Mouse (Mus musculus) hindbrain, embryonic 13.5 days (tissue): ENCODE data around the gene Actc1. TPM values are rescaled to one million over a fixed set of nuclear protein-coding genes. Genes with fewer than 3 reads are reported as not detected.

Source experiments
- ATAC-seq: fragments of 200-750 bp; cut with Nextera tagmentation; 2 replicates; pipeline ENCODE4 v1.8.0; 2017; ENCODE audit warnings: moderate TSS enrichment; ENCODE audit not compliant: low FRiP score
- H3K27ac ChIP-seq: fragments of 300-500 bp; sonication (generic); 2 replicates; pipeline ENCODE4 v1.5.1; 2015; ENCODE audit warnings: inconsistent platforms, mild to moderate bottlenecking, moderate library complexity
- H3K27me3 ChIP-seq: fragments of 300-500 bp; sonication (generic); 2 replicates; pipeline ENCODE4 v1.6.1; 2015; ENCODE audit warnings: mild to moderate bottlenecking, inconsistent platforms
- H3K36me3 ChIP-seq: fragments of 300-500 bp; sonication (generic); 2 replicates; pipeline ENCODE4 v1.6.1; 2015; ENCODE audit warnings: mild to moderate bottlenecking, inconsistent platforms
- H3K4me1 ChIP-seq: fragments of 300-500 bp; sonication (generic); replicated peaks from 2 replicates; pipeline ENCODE4 v1.6.1; 2015; ENCODE audit warnings: inconsistent platforms
- H3K4me2 ChIP-seq: fragments of 300-500 bp; sonication (generic); 2 replicates; pipeline ENCODE4 v1.6.1; 2015; ENCODE audit warnings: inconsistent platforms, mild to moderate bottlenecking, moderate library complexity
- H3K4me3 ChIP-seq: fragments of 300-500 bp; sonication (generic); 2 replicates; pipeline ENCODE4 v1.5.1; 2015; ENCODE audit warnings: mild to moderate bottlenecking, inconsistent platforms
- H3K9ac ChIP-seq: fragments of 300-500 bp; sonication (generic); 2 replicates; pipeline ENCODE4 v1.6.1; 2015; ENCODE audit warnings: mild to moderate bottlenecking, inconsistent platforms
- H3K9me3 ChIP-seq: fragments of 300-500 bp; sonication (generic); 2 replicates; pipeline ENCODE4 v1.6.1; 2016; ENCODE audit warnings: inconsistent platforms
- WGBS: fragments of 180-500 bp; shearing (Covaris S2); methylation state at CpG from one replicate; pipeline ENCODE4 v1.1.7; 2015; 5-methylcytosine and 5-hydroxymethylcytosine counted together
- polyA plus RNA-seq: library from polyadenylated mRNA; unstranded; fragments of >200 nt; fragmentation: Nextera tagmentation; extraction: Ambion mirVana; gene quantifications from 2 replicates; pipeline ENCODE4 v1.2.1, GENCODE M21; 2015

Gene Actc1
- polyA plus RNA-seq, 1 experiment from 2014 or later, result 51.3 TPM

- no peak for ATAC-seq
- Histone ChIP-seq H3K9me3 (no peaks in the 10 kb centered on the region), H3K9ac (no peak overlapping the region), H3K27ac (no peak overlapping the region), H3K4me3 (no peak overlapping the region), H3K4me2 (no peak overlapping the region), H3K4me1 (no peaks in the 10 kb centered on the region), H3K36me3 (no peaks in the 10 kb centered on the region), H3K27me3 (no peaks in the 10 kb centered on the region)
- 80% methylated on average over 3 of the region's 3 CpGs for WGBS
These were observed 12.9 kb upstream of the Actc1 start for GRCm38 (mm10) chr2:114066226-114066625.

GRCm38 (mm10) chr2:114064004-114064403 lies 10.7 kb upstream of the Actc1 start:
- WGBS, result 84% methylated on average over 2 of the region's 2 CpGs
- no peak overlapping the region for H3K4me3 ChIP-seq
- no peaks in the 10 kb centered on the region for H3K9me3 ChIP-seq
- ATAC-seq, result no peak
- H3K36me3 ChIP-seq, result no peaks in the 10 kb centered on the region
- no peaks in the 10 kb centered on the region for H3K4me1 ChIP-seq
- no peak overlapping the region for H3K27ac ChIP-seq
- H3K9ac ChIP-seq, result no peak overlapping the region
- H3K4me2 ChIP-seq, result no peak overlapping the region
- no peaks in the 10 kb centered on the region for H3K27me3 ChIP-seq

- H3K4me3 ChIP-seq, result no peak overlapping the region
- no peak for ATAC-seq
- H3K4me1 ChIP-seq, result peaks cover 7% of the 10 kb centered on the region; the same call in 1 of the 2 replicates
- no peaks in the 10 kb centered on the region for H3K27me3 ChIP-seq
- no peak overlapping the region for H3K27ac ChIP-seq
- H3K36me3 ChIP-seq, result no peaks in the 10 kb centered on the region
- H3K9ac ChIP-seq, result no peak overlapping the region
- H3K4me2 ChIP-seq, result no peak overlapping the region
- 30% methylated on average over 6 of the region's 6 CpGs for WGBS
- H3K9me3 ChIP-seq, result no peaks in the 10 kb centered on the region
These were observed 6.8 kb upstream of the Actc1 start for GRCm38 (mm10) chr2:114060071-114060591.

DNA sequence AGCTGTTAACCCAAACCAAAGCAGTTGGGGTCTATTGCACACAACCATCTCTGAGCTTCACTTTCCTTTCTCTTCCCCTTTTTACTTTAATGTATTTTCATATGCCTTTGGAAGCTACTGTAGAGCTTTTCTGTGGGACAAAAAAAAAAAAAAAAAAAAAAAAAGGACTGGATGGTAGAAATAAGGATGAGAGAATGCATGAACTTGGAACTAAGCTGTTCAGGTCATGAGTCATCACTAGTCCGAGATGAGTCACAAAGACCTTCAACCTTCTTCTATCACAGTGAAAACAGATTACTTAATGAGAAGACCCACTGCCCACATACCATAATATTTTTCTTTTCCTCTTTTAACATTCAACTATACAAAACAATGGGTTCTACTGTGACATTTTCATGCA lies 6.3 kb upstream of the Actc1 start:
- Histone ChIP-seq H3K27ac (no peak overlapping the region), H3K36me3 (no peaks in the 10 kb centered on the region), H3K4me1 (peaks cover 7% of the 10 kb centered on the region; the same call in 1 of the 2 replicates), H3K27me3 (no peaks in the 10 kb centered on the region), H3K4me3 (no peak overlapping the region), H3K9me3 (no peaks in the 10 kb centered on the region), H3K4me2 (no peak overlapping the region), H3K9ac (no peak overlapping the region)
- no peak for ATAC-seq
- WGBS, result 79% methylated on average over 1 of the region's 1 CpGs

DNA sequence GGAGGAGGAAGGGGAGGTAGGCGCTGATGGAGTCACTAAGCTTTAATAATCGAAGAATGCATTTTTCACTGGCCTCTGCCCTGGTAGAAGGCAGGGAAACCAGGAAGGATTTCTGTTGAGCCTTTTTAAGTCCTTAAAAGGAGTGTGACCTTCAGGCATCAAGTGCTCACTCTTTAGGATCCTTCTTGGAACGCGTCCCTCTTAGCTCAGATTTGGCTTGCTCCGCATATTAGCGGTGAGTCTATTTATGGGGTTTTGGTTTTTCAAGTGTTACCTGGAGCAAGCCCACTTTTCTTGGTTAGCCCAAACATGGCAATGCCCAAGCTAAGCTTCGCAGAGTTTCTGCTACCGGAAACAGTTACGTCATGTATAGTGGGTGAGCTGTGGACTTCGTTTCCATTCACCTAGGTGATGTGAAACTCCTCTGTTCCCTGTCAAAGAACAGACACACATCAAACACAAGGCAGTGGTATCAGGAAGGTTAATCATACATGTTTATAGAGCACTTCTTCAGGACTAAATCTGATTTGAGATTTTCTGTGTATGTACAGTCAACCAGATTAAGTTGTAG lies 5.0 kb upstream of the Actc1 start:
- no peaks in the 10 kb centered on the region for H3K27me3 ChIP-seq
- H3K9me3 ChIP-seq, result no peaks in the 10 kb centered on the region
- H3K4me2 ChIP-seq, result no peak overlapping the region
- ATAC-seq, result no peak
- H3K9ac ChIP-seq, result no peak overlapping the region
- H3K36me3 ChIP-seq, result no peaks in the 10 kb centered on the region
- H3K27ac ChIP-seq, result no peak overlapping the region
- H3K4me3 ChIP-seq, result no peak overlapping the region
- WGBS, result 95% methylated on average over 10 of the region's 10 CpGs
- peaks cover 7% of the 10 kb centered on the region; the same call in 1 of the 2 replicates for H3K4me1 ChIP-seq

GRCm38 (mm10) chr2:114057303-114057853 lies 4.0 kb upstream of the Actc1 start:
- H3K36me3 ChIP-seq, result no peaks in the 10 kb centered on the region
- no peaks in the 10 kb centered on the region for H3K9me3 ChIP-seq
- H3K4me1 ChIP-seq, result peaks cover 10% of the 10 kb centered on the region; the same call in 1 of the 2 replicates
- H3K4me2 ChIP-seq, result no peak overlapping the region
- H3K27me3 ChIP-seq, result no peaks in the 10 kb centered on the region
- H3K27ac ChIP-seq, result no peak overlapping the region
- H3K9ac ChIP-seq, result no peak overlapping the region
- 28% methylated on average over 10 of the region's 10 CpGs for WGBS
- no peak overlapping the region for H3K4me3 ChIP-seq
- ATAC-seq, result 0 out of 2 replicates have a peak, but pooled peaks have one; percentile 21

DNA sequence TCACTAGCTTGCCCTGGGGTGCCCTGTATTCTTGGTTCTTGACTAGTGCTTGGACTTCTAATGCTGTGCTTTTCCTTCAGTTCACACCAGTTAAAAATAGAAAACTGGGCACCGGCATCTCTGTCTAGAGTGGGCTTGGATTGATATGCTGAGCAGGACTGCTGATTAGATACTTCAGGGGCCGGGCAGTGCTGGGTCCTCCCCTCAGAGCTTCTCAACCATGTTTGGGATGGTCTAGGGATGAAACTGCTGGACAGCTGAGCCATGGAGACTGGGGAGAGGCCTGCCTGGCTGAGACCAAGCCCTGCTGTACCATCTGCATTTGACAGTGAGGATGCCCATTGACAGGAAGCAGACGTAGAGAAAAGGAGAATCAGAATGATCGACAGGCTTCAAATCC lies 781 bp upstream of the Actc1 start:
- ATAC-seq, result no peak
- H3K4me1 ChIP-seq, result peaks cover 10% of the 10 kb centered on the region; the same call in 1 of the 2 replicates
- no peaks in the 10 kb centered on the region for H3K9me3 ChIP-seq
- H3K27me3 ChIP-seq, result no peaks in the 10 kb centered on the region
- H3K9ac ChIP-seq, result no peak overlapping the region
- no peak overlapping the region for H3K27ac ChIP-seq
- no peak overlapping the region for H3K4me2 ChIP-seq
- no peak overlapping the region for H3K4me3 ChIP-seq
- H3K36me3 ChIP-seq, result no peaks in the 10 kb centered on the region
- WGBS, result 91% methylated on average over 4 of the region's 4 CpGs

DNA sequence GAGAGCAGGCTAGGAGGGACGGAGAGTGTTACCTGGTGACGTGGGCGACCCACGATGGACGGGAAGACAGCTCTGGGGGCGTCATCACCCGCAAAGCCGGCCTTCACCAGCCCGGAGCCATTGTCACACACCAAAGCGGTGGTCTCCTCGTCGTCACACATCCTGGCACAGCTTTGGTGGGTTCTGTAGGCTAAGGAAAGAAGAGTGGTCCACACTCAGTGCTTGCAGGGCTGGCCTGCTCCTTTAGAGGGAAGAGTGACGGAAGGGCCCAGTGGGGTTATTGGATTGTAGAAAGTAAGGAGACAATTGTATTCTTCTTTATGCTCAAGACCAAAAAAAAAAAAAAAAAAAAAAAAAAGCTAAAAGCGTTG lies 1.5 kb downstream of the Actc1 start:
- 92% methylated on average over 14 of the region's 14 CpGs for WGBS
- no peak overlapping the region for H3K27ac ChIP-seq
- ATAC-seq, result no peak
- H3K4me3 ChIP-seq, result no peak overlapping the region
- H3K4me1 ChIP-seq, result 0 out of 2 replicates have a peak, but pooled peaks cover 3% of the 10 kb centered on the region
- H3K4me2 ChIP-seq, result no peak overlapping the region
- H3K9me3 ChIP-seq, result no peaks in the 10 kb centered on the region
- no peak overlapping the region for H3K9ac ChIP-seq
- no peaks in the 10 kb centered on the region for H3K27me3 ChIP-seq
- no peaks in the 10 kb centered on the region for H3K36me3 ChIP-seq

DNA sequence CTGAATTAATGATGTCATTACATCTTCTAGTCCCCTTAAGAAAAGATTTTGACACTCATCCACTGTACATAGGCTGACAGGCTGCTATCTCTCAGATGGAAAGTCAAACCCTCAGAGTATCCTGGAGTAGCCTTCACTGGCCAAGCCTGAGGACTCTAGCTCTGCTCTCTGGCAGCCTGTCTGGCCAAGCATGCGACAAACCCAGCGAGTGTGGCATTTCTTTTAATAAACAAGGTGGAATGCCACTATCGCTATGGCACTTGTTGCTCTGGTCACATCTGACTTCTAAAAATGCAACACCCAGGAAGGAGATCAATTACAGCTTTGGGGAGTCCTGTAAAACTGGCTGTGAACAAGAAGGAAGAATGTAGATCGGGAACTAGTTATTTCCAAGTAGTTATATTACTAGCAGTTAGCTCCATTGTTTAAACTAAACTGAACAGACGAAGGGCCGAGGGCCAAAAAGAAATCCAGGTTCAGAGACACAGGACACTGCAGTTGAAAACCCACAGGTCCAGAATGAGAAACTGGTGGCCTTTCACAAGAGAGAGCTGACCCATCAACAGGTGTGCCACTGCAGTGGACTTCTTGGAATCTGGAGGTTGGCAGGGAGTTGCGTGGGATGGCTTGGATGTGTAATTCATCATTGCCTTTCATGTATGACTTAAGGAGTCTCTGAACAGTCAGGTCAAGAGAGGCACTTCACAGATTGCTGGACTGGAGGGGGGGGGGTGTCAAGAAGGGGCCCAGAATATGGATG lies 2.1 kb downstream of the Actc1 start:
- Histone ChIP-seq H3K27ac (no peak overlapping the region), H3K4me2 (no peak overlapping the region), H3K9me3 (no peaks in the 10 kb centered on the region), H3K4me1 (0 out of 2 replicates have a peak, but pooled peaks cover 3% of the 10 kb centered on the region), H3K36me3 (no peaks in the 10 kb centered on the region), H3K4me3 (no peak overlapping the region), H3K27me3 (no peaks in the 10 kb centered on the region), H3K9ac (no peak overlapping the region)
- no peak for ATAC-seq
- WGBS, result 96% methylated on average over 7 of the region's 7 CpGs

DNA sequence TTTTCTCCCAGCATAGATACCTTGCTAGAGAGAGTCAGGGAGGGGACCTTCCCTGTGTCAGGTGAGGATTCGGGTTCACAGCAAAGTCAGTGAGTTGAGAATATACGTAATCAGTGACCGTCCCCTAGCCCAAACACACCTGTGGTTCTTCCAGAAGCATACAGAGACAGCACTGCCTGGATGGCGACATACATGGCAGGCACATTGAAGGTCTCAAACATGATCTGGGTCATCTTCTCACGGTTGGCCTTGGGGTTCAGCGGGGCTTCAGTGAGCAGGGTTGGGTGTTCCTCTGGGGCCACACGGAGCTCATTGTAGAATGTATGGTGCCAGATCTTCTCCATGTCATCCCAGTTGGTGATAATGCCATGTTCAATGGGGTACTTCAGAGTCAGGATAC lies 3.2 kb downstream of the Actc1 start:
- no peaks in the 10 kb centered on the region for H3K36me3 ChIP-seq
- H3K4me1 ChIP-seq, result 0 out of 2 replicates have a peak, but pooled peaks cover 3% of the 10 kb centered on the region
- H3K4me3 ChIP-seq, result no peak overlapping the region
- H3K9ac ChIP-seq, result no peak overlapping the region
- H3K27ac ChIP-seq, result no peak overlapping the region
- H3K27me3 ChIP-seq, result no peaks in the 10 kb centered on the region
- ATAC-seq, result no peak
- WGBS, result 96% methylated on average over 7 of the region's 7 CpGs
- H3K9me3 ChIP-seq, result no peaks in the 10 kb centered on the region
- no peak overlapping the region for H3K4me2 ChIP-seq

GRCm38 (mm10) chr2:114049372-114049771 lies 4.0 kb downstream of the Actc1 start:
- 90% methylated on average over 7 of the region's 7 CpGs for WGBS
- H3K27me3 ChIP-seq, result no peaks in the 10 kb centered on the region
- no peak for ATAC-seq
- no peaks in the 10 kb centered on the region for H3K36me3 ChIP-seq
- no peak overlapping the region for H3K4me3 ChIP-seq
- H3K27ac ChIP-seq, result no peak overlapping the region
- H3K9me3 ChIP-seq, result no peaks in the 10 kb centered on the region
- H3K4me1 ChIP-seq, result 0 out of 2 replicates have a peak, but pooled peaks cover 3% of the 10 kb centered on the region
- no peak overlapping the region for H3K9ac ChIP-seq
- H3K4me2 ChIP-seq, result no peak overlapping the region

- Histone ChIP-seq H3K9ac (no peak overlapping the region), H3K36me3 (no peaks in the 10 kb centered on the region), H3K27ac (no peak overlapping the region), H3K9me3 (no peaks in the 10 kb centered on the region), H3K27me3 (no peaks in the 10 kb centered on the region), H3K4me3 (no peak overlapping the region), H3K4me1 (0 out of 2 replicates have a peak, but pooled peaks cover 3% of the 10 kb centered on the region), H3K4me2 (no peak overlapping the region)
- 91% methylated on average over 5 of the region's 5 CpGs for WGBS
- ATAC-seq, result no peak
These were observed 5.3 kb downstream of the Actc1 start for GRCm38 (mm10) chr2:114047960-114048611.
